Mouse (Mus musculus): ENCODE measurements around the gene Tcaf3.

Gene Tcaf3

DNA sequence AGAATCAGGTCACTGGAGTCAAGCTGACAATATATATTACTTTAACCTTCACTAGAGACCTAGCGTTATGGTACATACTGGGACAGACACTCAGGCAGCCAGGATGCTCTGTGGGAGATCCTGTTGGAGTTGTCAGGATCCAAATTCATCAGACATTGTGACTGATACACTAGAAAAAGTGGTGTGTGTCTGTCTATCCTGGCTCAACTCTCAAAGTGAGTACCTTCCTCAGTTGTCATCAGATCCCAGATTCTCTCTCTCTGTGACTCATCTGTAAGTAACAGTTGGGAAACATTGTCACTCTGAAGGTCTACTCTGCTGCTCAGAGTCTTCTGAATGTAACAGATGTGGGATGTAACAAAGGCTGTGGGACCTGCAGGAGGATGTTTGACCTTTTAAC lies 57.8 kb downstream of the Tcaf3 start:
- H3K27me3 ChIP-seq (ENCODE audit: insufficient read depth, low read length) = peaks cover 23% of the 10 kb centered on the region
- H3K9me3 ChIP-seq (ENCODE audit: low read length) = no peaks in the 10 kb centered on the region
- TF ChIP-seq NANOG (IDR thresholded peaks at IDR 0.05; ENCODE audit: borderline replicate concordance, low read length) (no peak), CTCF (conservative IDR thresholded peaks at IDR 0.05; ENCODE audit: low read length) (no peak), POU5F1 (IDR thresholded peaks at IDR 0.05; ENCODE audit: borderline replicate concordance, low read length) (no peak)
- no peak overlapping the region for H3K4me3 ChIP-seq (replicated peaks; ENCODE audit: low read length)
- H3K36me3 ChIP-seq (ENCODE audit: insufficient read depth, low read length) = no peaks in the 10 kb centered on the region
- peaks cover 7% of the 10 kb centered on the region for H3K4me1 ChIP-seq (replicated peaks; ENCODE audit: low read depth, low read length)
